Mouse (Mus musculus) MEL (cell line): ENCODE results near the gene Polr2j. TPM values are rescaled to one million over a fixed set of nuclear protein-coding genes. Genes with fewer than 3 reads are reported as not detected.

Experiments used
- DNase-seq: peaks from one replicate; pipeline ENCODE4 v3.0.0; 2011; ENCODE audit warnings: low read depth, low spot score
- H3K27ac ChIP-seq: 2 replicates; pipeline ENCODE4 v1.5.1; 2012; ENCODE audit warnings: low read depth, mild to moderate bottlenecking, control low read depth, low read length, moderate library complexity; ENCODE audit not compliant: control insufficient read depth
- H3K27me3 ChIP-seq, 2 experiments: fragments of 150-350 bp in 1 of 2; sonication (generic) in 1 of 2; 2 replicates each; pipeline ENCODE4 v1.6.1; 2012; ENCODE audit warnings: low read length in 2 of 2, mild to moderate bottlenecking in 2 of 2, improper control_type of control experiment in 1 of 2, moderate library complexity in 1 of 2; ENCODE audit not compliant: insufficient read depth in 2 of 2, control insufficient read depth in 1 of 2
- H3K36me3 ChIP-seq, 2 experiments: 2 replicates each; pipeline ENCODE4 v1.6.1; 2012 to 2014; ENCODE audit warnings: low read length in 2 of 2, improper control_type of control experiment in 1 of 2, inconsistent platforms in 1 of 2, mild to moderate bottlenecking in 1 of 2; ENCODE audit not compliant: insufficient read depth in 2 of 2, control insufficient read depth in 1 of 2
- H3K4me1 ChIP-seq, 2 experiments: fragments of 150-350 bp in 1 of 2; sonication (generic) in 1 of 2; 2 replicates each; pipeline ENCODE4 v1.6.1; 2012; ENCODE audit warnings: low read length in 2 of 2, improper control_type of control experiment in 1 of 2, mild to moderate bottlenecking in 1 of 2; ENCODE audit not compliant: insufficient read depth in 2 of 2, control insufficient read depth in 1 of 2
- H3K4me3 ChIP-seq, 2 experiments: fragments of 150-350 bp in 1 of 2; sonication (generic) in 1 of 2; 2 replicates each; pipeline ENCODE4 v1.5.1; 2012; ENCODE audit warnings: low read depth in 2 of 2, low read length in 2 of 2, mild to moderate bottlenecking in 2 of 2, moderate library complexity in 2 of 2, control low read depth in 1 of 2, improper control_type of control experiment in 1 of 2; ENCODE audit not compliant: control insufficient read depth in 1 of 2, insufficient read depth in 1 of 2
- H3K79me2 ChIP-seq: 2 replicates; pipeline ENCODE4 v1.6.1; 2012; ENCODE audit warnings: mild to moderate bottlenecking, low read length, moderate library complexity; ENCODE audit not compliant: control insufficient read depth, poor library complexity, insufficient read depth
- H3K9ac ChIP-seq: 2 replicates; pipeline ENCODE4 v1.6.1; 2012; ENCODE audit warnings: low read depth, mild to moderate bottlenecking, control low read depth, low read length, moderate library complexity; ENCODE audit not compliant: control insufficient read depth, poor library complexity, severe bottlenecking
- H3K9me3 ChIP-seq: fragments of 150-350 bp; sonication (generic); replicated peaks from 2 replicates; pipeline ENCODE4 v1.6.1; 2012; ENCODE audit warnings: mild to moderate bottlenecking, low read length, improper control_type of control experiment, moderate library complexity; ENCODE audit not compliant: insufficient read depth
- CHD2 ChIP-seq: IDR thresholded peaks from 2 replicates; pipeline ENCODE4 v1.6.1; 2011; ENCODE audit warnings: low read length, improper control_type of control experiment
- CTCF ChIP-seq, 3 experiments: IDR thresholded peaks in 2 of 3; conservative IDR thresholded peaks in 1 of 3; 2 replicates each; pipeline ENCODE4 v1.5.1; 2011 to 2012; ENCODE audit warnings: low read length in 3 of 3, low read depth in 2 of 3, mild to moderate bottlenecking in 2 of 3, improper control_type of control experiment in 1 of 3, inconsistent platforms in 1 of 3, mixed read lengths in 1 of 3, moderate library complexity in 1 of 3; ENCODE audit not compliant: control insufficient read depth in 1 of 3, insufficient read depth in 1 of 3, poor library complexity in 1 of 3, severe bottlenecking in 1 of 3
- E2F4 ChIP-seq: IDR thresholded peaks from 2 replicates; pipeline ENCODE4 v1.6.1; 2011; ENCODE audit warnings: low read depth, low read length, improper control_type of control experiment, borderline replicate concordance
- EP300 ChIP-seq, 2 experiments: IDR thresholded peaks; 2 replicates each; pipeline ENCODE4 v1.6.1; 2011; ENCODE audit warnings: improper control_type of control experiment in 2 of 2, low read length in 2 of 2, low read depth in 1 of 2, mild to moderate bottlenecking in 1 of 2
- ETS1 ChIP-seq: IDR thresholded peaks from 2 replicates; pipeline ENCODE4 v1.6.1; 2012; ENCODE audit warnings: low read depth, mild to moderate bottlenecking, inconsistent platforms, low read length, improper control_type of control experiment, moderate library complexity
- GABPA ChIP-seq: IDR thresholded peaks from 2 replicates; pipeline ENCODE4 v1.6.1; 2012; ENCODE audit warnings: low read depth, mild to moderate bottlenecking, inconsistent platforms, low read length, improper control_type of control experiment, moderate library complexity
- HCFC1 ChIP-seq: IDR thresholded peaks from 2 replicates; pipeline ENCODE4 v1.6.1; 2012; ENCODE audit warnings: low read depth, mild to moderate bottlenecking, inconsistent platforms, low read length, improper control_type of control experiment, moderate library complexity
- JUND ChIP-seq: IDR thresholded peaks from 2 replicates; pipeline ENCODE4 v1.6.1; 2011; ENCODE audit warnings: low read depth, mild to moderate bottlenecking, improper control_type of control experiment, low read length
- KAT2A ChIP-seq: conservative IDR thresholded peaks from 2 replicates; pipeline ENCODE4 v1.6.1; 2012; ENCODE audit warnings: low read depth, low read length, improper control_type of control experiment, inconsistent platforms
- MAZ ChIP-seq: IDR thresholded peaks from 2 replicates; pipeline ENCODE4 v1.6.1; 2012; ENCODE audit warnings: low read depth, mild to moderate bottlenecking, inconsistent platforms, low read length, improper control_type of control experiment
- MEF2A ChIP-seq: IDR thresholded peaks from 2 replicates; pipeline ENCODE4 v1.6.1; 2014; ENCODE audit warnings: low read depth, mild to moderate bottlenecking, inconsistent platforms, low read length, improper control_type of control experiment; ENCODE audit not compliant: poor library complexity, insufficient replicate concordance, severe bottlenecking; ENCODE audit errors: extremely low read depth
- MXI1 ChIP-seq: IDR thresholded peaks from 2 replicates; pipeline ENCODE4 v1.6.1; 2011; ENCODE audit warnings: mild to moderate bottlenecking, low read depth, low read length, improper control_type of control experiment
- MYB ChIP-seq: IDR thresholded peaks from 2 replicates; pipeline ENCODE4 v1.6.1; 2011; ENCODE audit warnings: mild to moderate bottlenecking, low read depth, low read length, improper control_type of control experiment
- MYC ChIP-seq: IDR thresholded peaks from 2 replicates; pipeline ENCODE4 v1.6.1; 2011; ENCODE audit warnings: low read depth, mild to moderate bottlenecking, low read length, improper control_type of control experiment, moderate library complexity
- NELFE ChIP-seq: IDR thresholded peaks from 2 replicates; pipeline ENCODE4 v1.6.1; 2011; ENCODE audit warnings: low read depth, low read length, improper control_type of control experiment
- NRF1 ChIP-seq: IDR thresholded peaks from 2 replicates; pipeline ENCODE4 v1.6.1; 2014; ENCODE audit warnings: low read depth, mild to moderate bottlenecking, inconsistent platforms, low read length, improper control_type of control experiment, moderate library complexity; ENCODE audit not compliant: poor library complexity, insufficient read depth, severe bottlenecking
- POLR2A ChIP-seq, 2 experiments: IDR thresholded peaks; 2 replicates each; pipeline ENCODE4 v1.6.1; 2011 to 2012; ENCODE audit warnings: low read length in 2 of 2, mild to moderate bottlenecking in 2 of 2, control low read depth in 1 of 2, improper control_type of control experiment in 1 of 2, low read depth in 1 of 2, moderate library complexity in 1 of 2; ENCODE audit not compliant: control insufficient read depth in 1 of 2, insufficient read depth in 1 of 2, poor library complexity in 1 of 2
- POLR2AphosphoS2 ChIP-seq: IDR thresholded peaks from 2 replicates; pipeline ENCODE4 v1.6.1; 2011; ENCODE audit warnings: low read length, improper control_type of control experiment
- POLR2AphosphoS5 ChIP-seq: IDR thresholded peaks from 2 replicates; pipeline ENCODE4 v1.6.1; 2012; ENCODE audit warnings: low read depth, borderline replicate concordance, mild to moderate bottlenecking, inconsistent platforms, low read length, moderate library complexity, mixed read lengths
- RAD21 ChIP-seq: IDR thresholded peaks from 2 replicates; pipeline ENCODE4 v1.6.1; 2011; ENCODE audit warnings: mild to moderate bottlenecking, low read depth, low read length, improper control_type of control experiment
- SIN3A ChIP-seq: IDR thresholded peaks from 2 replicates; pipeline ENCODE4 v1.6.1; 2012; ENCODE audit warnings: low read length, improper control_type of control experiment, inconsistent platforms
- SMC3 ChIP-seq: IDR thresholded peaks from 2 replicates; pipeline ENCODE4 v1.6.1; 2011; ENCODE audit warnings: low read depth, low read length, improper control_type of control experiment
- TAL1 ChIP-seq: IDR thresholded peaks from 2 replicates; pipeline ENCODE4 v1.6.1; 2012; ENCODE audit warnings: mild to moderate bottlenecking, inconsistent platforms, low read length, moderate library complexity, mixed read lengths
- TCF12 ChIP-seq: IDR thresholded peaks from 2 replicates; pipeline ENCODE4 v1.6.1; 2014; ENCODE audit warnings: low read depth, mild to moderate bottlenecking, inconsistent platforms, low read length, improper control_type of control experiment, moderate library complexity
- UBTF ChIP-seq: IDR thresholded peaks from 2 replicates; pipeline ENCODE4 v1.6.1; 2012; ENCODE audit warnings: low read depth, mild to moderate bottlenecking, inconsistent platforms, low read length, improper control_type of control experiment, moderate library complexity, borderline replicate concordance; ENCODE audit not compliant: insufficient read depth
- ZC3H11A ChIP-seq: IDR thresholded peaks from 2 replicates; pipeline ENCODE4 v1.6.1; 2012; ENCODE audit warnings: low read depth, mild to moderate bottlenecking, inconsistent platforms, low read length, improper control_type of control experiment
- ZKSCAN1 ChIP-seq: IDR thresholded peaks from 2 replicates; pipeline ENCODE4 v1.6.1; 2012; ENCODE audit warnings: low read depth, mild to moderate bottlenecking, inconsistent platforms, low read length, improper control_type of control experiment, moderate library complexity
- ZMIZ1 ChIP-seq: IDR thresholded peaks from 2 replicates; pipeline ENCODE4 v1.6.1; 2012; ENCODE audit warnings: low read depth, mild to moderate bottlenecking, inconsistent platforms, low read length, improper control_type of control experiment, moderate library complexity
- ZNF384 ChIP-seq: IDR thresholded peaks from 2 replicates; pipeline ENCODE4 v1.6.1; 2012; ENCODE audit warnings: low read depth, mild to moderate bottlenecking, inconsistent platforms, low read length, improper control_type of control experiment
- polyA plus RNA-seq, 2 experiments: library from polyadenylated mRNA; stranded (reverse) in 1 of 2; unstranded in 1 of 2; fragments of >175 nt in 1 of 2; fragments of >200 nt in 1 of 2; gene quantifications; 2 replicates each; pipeline versions ENCODE4 v1.2.1 to v1.2.4; 2012; ENCODE audit warnings: low replicate concordance in 2 of 2, low read depth in 1 of 2; ENCODE audit not compliant: insufficient read length in 2 of 2, insufficient read depth in 1 of 2, missing spikeins in 1 of 2
- total RNA-seq: library from RNA; depleted of rRNA; stranded (reverse); fragments of 300-350 nt; gene quantifications from 2 replicates; pipeline ENCODE4 v1.2.3, GENCODE M21; 2012

The Polr2j gene
- total and polyA plus RNA-seq, 3 experiments = 269 to 316 TPM; not detected in 1

DNA sequence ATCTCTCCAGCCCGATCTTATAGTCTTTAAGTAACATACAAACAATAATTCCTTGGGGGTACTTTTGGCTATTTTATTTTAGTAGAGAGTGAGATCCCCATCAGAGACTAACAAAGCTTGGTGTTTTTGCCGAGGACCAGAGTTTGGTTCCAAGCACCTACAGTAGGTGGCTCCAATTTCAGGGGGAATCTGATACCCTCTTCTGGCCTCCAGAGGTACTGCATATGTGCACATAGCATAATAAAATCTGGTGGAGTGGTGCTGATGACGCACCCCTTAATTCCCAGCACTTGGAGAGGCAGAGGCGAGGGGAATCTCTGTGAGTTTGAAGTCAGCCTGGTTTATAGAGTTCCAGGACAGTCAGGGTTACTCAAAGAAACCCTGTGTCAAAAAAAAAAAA, 34.1 kb upstream of the Polr2j start:
- no peaks in the 10 kb centered on the region for H3K9me3 ChIP-seq
- TF ChIP-seq POLR2A (IDR thresholded peaks at IDR 0.05; ENCODE audit: control insufficient read depth in 1 of 2, insufficient read depth in 1 of 2, low read depth in 1 of 2, low read length in 2 of 2, poor library complexity in 1 of 2) = no peak
- no peak for TF ChIP-seq EP300 (IDR thresholded peaks at IDR 0.05; ENCODE audit: low read depth in 1 of 2, low read length in 2 of 2)
- TF ChIP-seq MEF2A = no peak
- TF ChIP-seq POLR2AphosphoS5 = no peak
- no peak for TF ChIP-seq MXI1
- TF ChIP-seq E2F4 = no peak
- peak; percentile 50 for TF ChIP-seq SMC3
- TF ChIP-seq MYC = no peak
- TF ChIP-seq SIN3A = no peak
- TF ChIP-seq TAL1 = no peak
- no peak for TF ChIP-seq ETS1
- TF ChIP-seq CHD2 = no peak
- no peak for TF ChIP-seq UBTF
- TF ChIP-seq ZMIZ1 = no peak
- TF ChIP-seq CTCF (IDR thresholded peaks at IDR 0.05 in 2 of 3, conservative IDR thresholded peaks at IDR 0.05 in 1 of 3; ENCODE audit: control insufficient read depth in 1 of 3, insufficient read depth in 1 of 3, low read depth in 2 of 3, low read length in 3 of 3, poor library complexity in 1 of 3, severe bottlenecking in 1 of 3) = peak; percentile 40 to 80 (median 72)
- no peak for TF ChIP-seq JUND
- no peak for TF ChIP-seq MYB
- no peak for TF ChIP-seq POLR2AphosphoS2
- peak; percentile 24 for TF ChIP-seq RAD21
- no peak for TF ChIP-seq ZNF384
- TF ChIP-seq ZKSCAN1 = no peak
- peaks cover 0 to 3% of the 10 kb centered on the region in 2 experiments; a peak in 2 of 4 replicates for H3K36me3 ChIP-seq
- peaks cover 4 to 17% of the 10 kb centered on the region in 2 experiments for H3K4me1 ChIP-seq
- peak; percentile 66 for DNase-seq
- H3K79me2 ChIP-seq = no peaks in the 10 kb centered on the region
- no peak overlapping the region for H3K4me3 ChIP-seq
- no peak overlapping the region for H3K27ac ChIP-seq
- no peaks in the 10 kb centered on the region for H3K27me3 ChIP-seq
- H3K9ac ChIP-seq = no peak overlapping the region

GRCm38 (mm10) chr5:136083669-136084107, 32.7 kb upstream of the Polr2j start, which contains the start of gene Rasa4:
Gene Rasa4, plus strand, starts transcription at chr5:136083916.
- Histone ChIP-seq H3K4me1 (peaks cover 0 to 8% of the 10 kb centered on the region in 2 experiments; a peak in 1 of 4 replicates), H3K9me3 (no peaks in the 10 kb centered on the region), H3K27me3 (no peaks in the 10 kb centered on the region), H3K36me3 (no peaks in the 10 kb centered on the region), H3K4me3 (peak within 1 kb of the TSS; percentile 64 to 69), H3K27ac (no peak within 1 kb of the TSS), H3K79me2 (no peaks in the 10 kb centered on the region), H3K9ac (peak within 1 kb of the TSS; percentile 67)
- DNase-seq = peak; percentile 93
- TF ChIP-seq HCFC1 = no peak
- no peak for TF ChIP-seq TAL1
- TF ChIP-seq NRF1 = no peak
- no peak for TF ChIP-seq ETS1
- TF ChIP-seq ZMIZ1 = no peak
- no peak for TF ChIP-seq E2F4
- TF ChIP-seq GABPA = no peak
- TF ChIP-seq RAD21 = no peak
- TF ChIP-seq TCF12 = no peak
- no peak for TF ChIP-seq UBTF
- no peak for TF ChIP-seq KAT2A
- TF ChIP-seq EP300 (IDR thresholded peaks at IDR 0.05; ENCODE audit: low read depth in 1 of 2, low read length in 2 of 2) = no peak
- no peak for TF ChIP-seq ZC3H11A
- no peak for TF ChIP-seq ZNF384
- TF ChIP-seq MEF2A = no peak
- peak; percentile 14; the same call in 1 of the 2 replicates for TF ChIP-seq NELFE
- no peak for TF ChIP-seq SMC3
- 0 out of 2 replicates have a peak, but pooled peaks have one; percentile 29 for TF ChIP-seq MXI1
- peak; percentile 89; the same call in 1 of the 2 replicates for TF ChIP-seq MAZ
- no peak for TF ChIP-seq MYB
